Mouse (Mus musculus) midbrain, embryonic 16.5 days (tissue): ENCODE results near the gene Gm10563. TPM values are rescaled to one million over a fixed set of nuclear protein-coding genes. Genes with fewer than 3 reads are reported as not detected.
"Not testable (repeated sequence)": the region's sequence is repeated elsewhere in the genome, so short reads cannot be mapped to it uniquely, and the experiment has no call there.

ENCODE experiments used
- ATAC-seq: fragments of 200-750 bp; cut with Nextera tagmentation; 2 replicates; pipeline ENCODE4 v1.8.0; 2017; ENCODE audit warnings: moderate TSS enrichment
- H3K27ac ChIP-seq: fragments of 300-500 bp; sonication (generic); 2 replicates; pipeline ENCODE4 v1.5.1; 2014; ENCODE audit warnings: mild to moderate bottlenecking, low read length, mixed read lengths
- H3K27me3 ChIP-seq: fragments of 300-500 bp; sonication (generic); 2 replicates; pipeline ENCODE4 v1.6.1; 2014; ENCODE audit warnings: low read depth, low read length, mixed read lengths; ENCODE audit not compliant: control insufficient read depth, insufficient read depth
- H3K36me3 ChIP-seq: fragments of 300-500 bp; sonication (generic); 2 replicates; pipeline ENCODE4 v1.6.1; 2014; ENCODE audit warnings: mild to moderate bottlenecking, low read length, moderate library complexity, mixed read lengths; ENCODE audit not compliant: control insufficient read depth, insufficient read depth
- H3K4me1 ChIP-seq: fragments of 300-500 bp; sonication (generic); 2 replicates; pipeline ENCODE4 v1.6.1; 2014; ENCODE audit warnings: mild to moderate bottlenecking, low read length, mixed read lengths; ENCODE audit not compliant: control insufficient read depth, insufficient read depth
- H3K4me2 ChIP-seq: fragments of 300-500 bp; sonication (generic); 2 replicates; pipeline ENCODE4 v1.6.1; 2014; ENCODE audit warnings: mild to moderate bottlenecking, low read length, mixed read lengths
- H3K4me3 ChIP-seq: fragments of 300-500 bp; sonication (generic); 2 replicates; pipeline ENCODE4 v1.5.1; 2014; ENCODE audit warnings: low read depth, mild to moderate bottlenecking, low read length, moderate library complexity, mixed read lengths
- H3K9ac ChIP-seq: fragments of 300-500 bp; sonication (generic); 2 replicates; pipeline ENCODE4 v1.6.1; 2014; ENCODE audit warnings: low read depth, low read length, mixed read lengths
- H3K9me3 ChIP-seq: fragments of 300-500 bp; sonication (generic); replicated peaks from 2 replicates; pipeline ENCODE4 v1.6.1; 2014; ENCODE audit warnings: mild to moderate bottlenecking, low read length, mixed read lengths; ENCODE audit not compliant: control insufficient read depth, poor library complexity, severe bottlenecking
- WGBS: fragments of 180-500 bp; shearing (Covaris S2); extraction: QIAGEN DNeasy Blood & Tissue Kit; methylation state at CpG from one replicate; pipeline ENCODE4 v1.1.7; 2014; 5-methylcytosine and 5-hydroxymethylcytosine counted together
- polyA plus RNA-seq: library from polyadenylated mRNA; unstranded; fragments of >200 nt; fragmentation: Nextera tagmentation; extraction: Ambion mirVana; gene quantifications from 2 replicates; pipeline ENCODE4 v1.2.1, GENCODE M21; 2015

Gene Gm10563
- polyA plus RNA-seq, 1 experiment from 2014 or later: not detected

DNA sequence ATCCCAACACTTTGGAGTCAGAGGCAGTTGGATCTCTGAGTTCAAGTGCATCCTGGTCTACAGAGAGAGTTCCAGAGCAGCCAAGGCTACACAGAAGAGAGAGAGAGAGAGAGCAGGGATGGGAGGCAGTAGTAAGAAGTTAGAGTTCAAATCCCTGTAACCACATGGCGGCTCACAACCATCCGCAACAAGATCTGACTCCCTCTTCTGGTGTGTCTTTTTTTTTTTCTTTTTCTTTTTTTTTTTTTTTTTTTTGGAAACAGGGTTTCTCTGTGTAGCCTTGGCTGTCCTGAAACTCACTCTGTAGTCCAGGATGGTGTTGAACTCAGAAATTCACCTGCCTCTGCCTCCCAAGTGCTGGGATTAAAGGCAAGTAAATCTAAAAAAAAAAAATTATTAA lies 26.9 kb upstream of the Gm10563 start:
- Histone ChIP-seq H3K4me3 (no peak overlapping the region), H3K9me3 (no peaks in the 10 kb centered on the region), H3K4me1 (peaks cover 11% of the 10 kb centered on the region), H3K4me2 (no peak overlapping the region), H3K9ac (no peak overlapping the region), H3K36me3 (no peaks in the 10 kb centered on the region), H3K27me3 (no peaks in the 10 kb centered on the region), H3K27ac (no peak overlapping the region)
- no peak for ATAC-seq
- WGBS: 83% methylated on average over 2 of the region's 2 CpGs

GRCm38 (mm10) chr4:155670236-155670635 lies 25.0 kb upstream of the Gm10563 start:
- peaks cover 16% of the 10 kb centered on the region for H3K4me1 ChIP-seq
- not testable (repeated sequence) for H3K4me3 ChIP-seq, H3K9ac ChIP-seq, H3K36me3 ChIP-seq, H3K9me3 ChIP-seq, H3K27ac ChIP-seq, ATAC-seq, H3K4me2 ChIP-seq, H3K27me3 ChIP-seq
- WGBS: 50% methylated on average over 4 of the region's 4 CpGs

- Histone ChIP-seq H3K4me1 (peaks cover 16% of the 10 kb centered on the region), H3K27me3 (no peaks in the 10 kb centered on the region), H3K27ac (no peak overlapping the region), H3K4me3 (peak overlapping the region; percentile 95), H3K9me3 (no peaks in the 10 kb centered on the region), H3K36me3 (no peaks in the 10 kb centered on the region), H3K9ac (no peak overlapping the region), H3K4me2 (peak overlapping the region; percentile 54)
- ATAC-seq: peak; percentile 52
- whole genome bisulfite sequencing: under 1% methylated on average over 8 of the region's 8 CpGs
Measured at GRCm38 (mm10) chr4:155669598-155670075, 24.4 kb upstream of the Gm10563 start.

DNA sequence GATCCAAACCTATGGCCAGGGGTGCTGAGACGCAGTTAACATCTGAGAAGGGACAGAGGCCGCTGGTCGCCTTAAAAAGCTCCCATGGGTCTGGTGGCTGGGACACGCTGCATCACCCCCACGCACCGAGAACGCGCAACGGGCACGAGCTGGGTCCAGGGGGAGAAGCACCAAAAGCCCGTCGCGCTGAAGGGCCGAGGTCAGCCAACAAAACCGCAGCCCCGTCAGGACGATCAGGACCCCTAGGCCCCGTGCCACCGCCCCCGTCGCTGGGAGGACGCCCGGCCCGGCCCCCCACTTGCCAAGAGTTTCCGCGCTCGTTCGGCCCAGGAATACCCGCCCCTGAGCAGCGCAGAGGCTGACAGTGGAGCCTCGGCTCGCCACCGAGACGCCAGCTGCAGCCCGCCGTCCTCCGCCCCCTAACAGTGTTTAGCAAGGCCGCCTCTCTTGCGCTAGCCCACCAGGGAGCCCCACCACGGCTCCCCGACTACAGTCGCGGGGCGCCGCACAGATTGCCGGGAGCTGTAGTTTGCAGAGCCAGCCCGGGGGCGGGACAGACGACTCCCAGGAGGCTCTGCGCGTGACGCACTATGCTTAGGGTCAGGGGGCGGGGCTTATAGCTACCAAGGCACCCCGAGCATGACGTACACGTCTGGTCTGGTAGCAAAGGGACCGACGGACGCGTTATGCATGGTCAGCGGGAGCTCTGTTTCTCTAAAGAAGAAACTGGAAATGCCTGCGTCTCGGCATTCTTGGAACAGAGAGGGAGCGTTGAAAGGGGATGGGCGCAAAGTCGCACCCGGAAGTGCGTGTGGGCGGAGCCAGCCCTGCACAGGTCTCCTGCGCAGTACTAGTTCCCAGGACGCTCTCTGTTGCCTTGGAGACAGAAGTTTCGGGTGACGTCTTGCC lies 23.7 kb upstream of the Gm10563 start, which contains the start of gene Mib2:
TSS of gene Mib2 (minus strand) at position 510 of the 909 bp plus-strand sequence.
- Histone ChIP-seq H3K4me2 (peak within 1 kb of the TSS; percentile 92), H3K4me3 (peak within 1 kb of the TSS; percentile 95), H3K36me3 (no peaks in the 10 kb centered on the region), H3K27me3 (no peaks in the 10 kb centered on the region), H3K9ac (peak within 1 kb of the TSS; percentile 90), H3K9me3 (no peaks in the 10 kb centered on the region), H3K4me1 (peaks cover 16% of the 10 kb centered on the region), H3K27ac (peak within 1 kb of the TSS; percentile 87)
- WGBS: under 1% methylated on average over 69 of the region's 73 CpGs
- peak; percentile 98 for ATAC-seq

DNA sequence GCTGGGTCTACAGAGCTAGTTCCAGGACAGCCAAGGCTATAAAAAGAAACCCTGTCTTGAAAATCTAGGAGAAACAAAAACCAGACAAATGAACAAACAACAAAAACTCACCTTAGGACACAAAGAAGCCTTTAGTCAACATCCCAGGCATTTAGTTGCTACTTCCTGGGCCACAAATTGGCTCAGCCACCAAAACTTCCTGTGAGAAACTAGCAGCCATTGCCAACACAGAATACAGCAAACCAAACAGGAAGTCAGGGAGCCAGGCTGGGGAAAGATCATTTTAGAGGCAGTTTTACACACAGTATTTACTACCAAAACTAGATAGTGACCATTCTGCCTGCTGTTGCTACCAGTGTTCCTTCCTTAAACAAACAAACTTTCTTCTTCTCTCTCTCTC lies 21.7 kb upstream of the Gm10563 start:
- ATAC-seq: no peak
- H3K4me3 ChIP-seq: no peak overlapping the region
- no peak overlapping the region for H3K27ac ChIP-seq

DNA sequence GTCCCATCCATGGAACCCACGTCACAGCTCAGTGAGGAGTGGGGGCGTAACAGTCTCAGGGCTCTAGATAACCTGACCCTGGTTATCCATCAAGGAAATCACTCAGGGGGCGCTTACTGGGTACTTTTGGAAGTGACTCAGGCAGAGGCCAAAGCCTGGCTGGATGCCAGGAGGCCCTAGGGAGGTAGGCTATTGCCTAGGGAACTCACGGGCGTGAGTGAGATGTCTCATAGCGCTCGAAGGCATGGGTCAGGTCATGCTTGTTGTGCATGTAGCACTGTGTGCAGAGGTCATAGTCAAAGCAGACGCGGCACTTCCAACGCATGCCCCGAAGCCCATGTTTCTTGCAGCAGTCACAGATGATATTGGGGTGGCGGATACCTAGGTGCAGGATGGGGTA lies 15.4 kb upstream of the Gm10563 start:
- no peak overlapping the region for H3K9ac ChIP-seq
- no peak overlapping the region for H3K4me3 ChIP-seq
- no peaks in the 10 kb centered on the region for H3K4me1 ChIP-seq
- H3K4me2 ChIP-seq: no peak overlapping the region
- H3K9me3 ChIP-seq: no peaks in the 10 kb centered on the region
- no peak overlapping the region for H3K27ac ChIP-seq
- H3K27me3 ChIP-seq: peaks cover 11% of the 10 kb centered on the region
- 87% methylated on average over 12 of the region's 12 CpGs for WGBS
- H3K36me3 ChIP-seq: peaks cover 36% of the 10 kb centered on the region
- no peak for ATAC-seq

More for the DNA sequence above, 21.7 kb upstream of the Gm10563 start:
- H3K27me3 ChIP-seq: no peaks in the 10 kb centered on the region
- H3K9me3 ChIP-seq: no peaks in the 10 kb centered on the region
- no peaks in the 10 kb centered on the region for H3K36me3 ChIP-seq
- no peak overlapping the region for H3K9ac ChIP-seq
- peaks cover 16% of the 10 kb centered on the region for H3K4me1 ChIP-seq
- H3K4me2 ChIP-seq: no peak overlapping the region

DNA sequence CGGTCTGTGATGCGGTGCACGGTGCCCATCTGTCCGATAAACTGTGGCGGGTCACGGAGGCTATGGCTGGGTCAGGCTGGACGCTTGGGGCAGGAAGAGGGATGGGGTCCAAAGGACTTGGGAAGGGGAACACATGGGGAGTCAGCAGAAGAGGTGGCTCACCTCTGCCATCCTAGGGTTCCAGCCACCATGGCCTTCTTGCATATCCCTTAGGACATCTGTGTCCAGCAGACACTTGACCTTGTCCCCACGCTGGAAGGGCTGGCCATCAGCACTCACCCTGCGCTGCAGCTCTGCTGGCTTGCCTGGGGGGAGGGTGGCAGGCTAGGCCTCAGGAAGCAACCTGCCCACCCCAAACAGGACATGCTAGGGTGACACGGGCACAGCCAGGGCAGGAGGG lies 13.8 kb upstream of the Gm10563 start:
- no peak for ATAC-seq
- peaks cover 10% of the 10 kb centered on the region; the same call in 1 of the 2 replicates for H3K4me1 ChIP-seq
- no peak overlapping the region for H3K27ac ChIP-seq
- 98% methylated on average over 10 of the region's 10 CpGs for WGBS
- H3K36me3 ChIP-seq: peaks cover 39% of the 10 kb centered on the region
- no peak overlapping the region for H3K4me2 ChIP-seq
- H3K27me3 ChIP-seq: peaks cover 28% of the 10 kb centered on the region
- no peaks in the 10 kb centered on the region for H3K9me3 ChIP-seq
- H3K9ac ChIP-seq: no peak overlapping the region
- H3K4me3 ChIP-seq: no peak overlapping the region

- peaks cover 38% of the 10 kb centered on the region for H3K36me3 ChIP-seq
- WGBS: 90% methylated on average over 13 of the region's 13 CpGs
- H3K4me3 ChIP-seq: no peak overlapping the region
- H3K9me3 ChIP-seq: no peaks in the 10 kb centered on the region
- peaks cover 47% of the 10 kb centered on the region for H3K27me3 ChIP-seq
- peaks cover 22% of the 10 kb centered on the region; the same call in 1 of the 2 replicates for H3K4me1 ChIP-seq
- H3K9ac ChIP-seq: no peak overlapping the region
- ATAC-seq: no peak
- no peak overlapping the region for H3K27ac ChIP-seq
- H3K4me2 ChIP-seq: no peak overlapping the region
Measured at GRCm38 (mm10) chr4:155656214-155656751, 11.1 kb upstream of the Gm10563 start.
